Mouse (Mus musculus) retina, embryonic 14.5 days (tissue): ENCODE measurements at regions not wholly inside any gene's neighbourhood (a gene's known extent, or its start where the extent isn't known, plus 50 kb on each side); places are given as distances from the start of the nearest gene placed in this dataset.

Experiments
- DNase-seq: peaks from one replicate; pipeline ENCODE4 v3.0.0-alpha.2; 2015; ENCODE audit warnings: low spot score

DNA sequence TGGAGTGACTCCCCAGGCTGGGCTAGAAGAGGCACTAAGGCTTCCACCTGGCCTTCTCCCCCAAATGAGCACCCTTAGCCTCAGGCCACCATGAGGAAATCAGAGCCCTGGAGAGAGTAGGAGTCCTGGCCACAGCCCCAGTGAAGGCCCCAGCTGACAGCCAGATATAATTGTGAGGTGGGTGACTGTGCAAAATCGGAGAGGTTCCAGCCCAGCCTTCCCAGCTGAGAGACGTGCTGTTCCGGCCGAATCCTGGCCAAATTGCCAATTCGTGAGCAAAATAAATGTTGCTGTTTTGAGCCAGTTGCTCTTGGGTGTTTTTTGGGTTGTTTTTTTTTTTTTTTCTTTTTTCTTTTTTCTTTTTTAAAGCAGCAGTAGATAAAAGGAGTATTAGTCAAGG is 169.9 kb upstream of the Il12b start:
- no peak for DNase-seq

DNA sequence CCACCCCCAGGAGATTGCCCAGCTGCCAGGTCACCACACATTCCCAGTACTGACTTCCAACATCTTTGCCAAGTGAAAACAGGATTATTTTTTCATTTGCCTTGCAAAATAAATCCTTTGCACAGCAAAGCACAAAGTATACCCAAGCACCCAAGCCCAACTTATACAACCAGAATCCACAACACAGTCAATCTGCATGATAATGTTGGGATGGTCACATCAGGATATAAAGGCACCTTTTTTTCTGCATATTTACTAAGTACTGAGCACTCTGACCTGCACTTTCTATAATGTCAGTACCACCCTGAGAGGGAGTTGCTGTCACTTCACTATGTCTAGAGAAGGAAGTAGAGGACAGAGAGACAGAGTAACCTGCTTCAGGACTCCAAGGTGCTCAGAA is 164.4 kb upstream of the Il12b start:
- no peak for DNase-seq

DNA sequence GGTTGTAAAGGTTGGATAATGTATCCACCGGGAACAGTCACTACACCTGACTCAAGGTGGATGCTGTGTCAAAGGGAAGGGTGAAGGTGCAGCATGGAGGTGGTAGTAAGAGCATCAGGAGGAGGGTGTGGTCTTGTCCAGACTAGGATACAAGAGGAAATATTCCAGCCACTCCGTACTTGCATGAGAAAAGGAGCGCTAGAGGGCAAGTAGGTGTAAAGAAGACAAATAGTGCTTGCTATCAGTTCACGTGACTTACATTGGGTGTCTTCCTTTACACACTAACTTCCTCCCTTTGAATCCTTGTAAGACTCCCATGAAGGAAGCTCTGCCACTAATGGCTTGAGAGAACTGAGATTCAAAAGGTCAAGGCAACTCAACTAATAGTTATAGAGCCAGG is 161.8 kb upstream of the Il12b start:
- peak; percentile 2 for DNase-seq

DNA sequence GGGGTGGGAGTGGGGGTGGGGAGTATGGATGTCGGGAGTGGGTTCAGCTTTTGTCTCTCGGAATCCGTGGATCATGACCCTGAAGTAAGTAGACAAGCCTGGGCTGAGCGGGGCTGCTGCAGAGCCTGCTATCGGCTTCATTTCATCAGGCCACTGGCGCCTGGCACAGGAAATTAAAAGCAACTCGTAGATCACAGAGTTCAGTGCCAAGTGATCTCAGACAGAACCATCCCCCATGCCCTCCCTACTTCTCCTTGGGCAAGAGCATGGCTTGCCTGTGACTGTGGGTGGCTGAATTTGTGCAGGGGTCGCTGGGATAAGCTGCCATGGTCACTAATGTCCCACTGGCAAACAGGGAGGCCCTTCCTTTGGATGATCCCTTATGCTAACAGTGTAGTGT is 161.3 kb upstream of the Il12b start:
- DNase-seq, result peak; percentile 7

DNA sequence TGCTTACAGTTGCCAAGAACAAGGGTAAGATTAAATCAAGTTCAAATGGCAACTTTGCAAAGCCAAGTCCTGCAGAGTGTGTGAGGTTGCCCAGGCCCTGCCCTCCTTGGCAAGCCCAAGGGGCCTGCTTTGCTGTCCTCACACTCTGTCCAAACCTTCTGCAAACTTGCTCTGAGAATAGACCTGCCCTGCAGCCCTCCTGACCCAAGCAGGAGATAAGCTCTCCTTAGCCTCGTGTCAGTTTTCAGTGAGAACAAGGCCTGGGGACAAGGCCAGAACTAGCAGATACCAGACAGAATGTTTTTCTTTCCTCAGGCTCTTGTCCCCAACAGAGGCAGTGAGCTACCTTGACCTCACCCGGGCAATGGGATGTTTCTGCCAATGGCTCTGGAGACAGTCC is 156.7 kb upstream of the Il12b start:
- DNase-seq, result no peak

DNA sequence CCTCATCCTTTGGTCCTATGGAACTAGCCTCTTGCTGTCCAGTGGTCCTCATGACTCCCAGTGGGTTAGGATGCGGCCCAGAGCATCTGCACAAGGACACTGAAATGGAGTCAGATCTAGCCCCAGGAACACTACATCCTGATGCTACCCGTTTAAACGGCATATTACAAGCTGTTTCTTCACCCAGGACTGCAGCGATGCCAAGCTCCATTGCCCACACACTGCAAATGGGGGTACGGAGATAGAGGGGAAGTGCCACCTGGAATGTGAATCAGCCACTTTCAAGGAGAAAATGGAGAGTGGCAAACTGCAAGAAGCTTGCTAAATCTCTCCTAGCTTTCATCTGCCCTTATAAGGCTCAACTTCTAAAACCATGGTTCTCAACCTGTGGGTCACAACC is 148.0 kb upstream of the Il12b start:
- no peak for DNase-seq

DNA sequence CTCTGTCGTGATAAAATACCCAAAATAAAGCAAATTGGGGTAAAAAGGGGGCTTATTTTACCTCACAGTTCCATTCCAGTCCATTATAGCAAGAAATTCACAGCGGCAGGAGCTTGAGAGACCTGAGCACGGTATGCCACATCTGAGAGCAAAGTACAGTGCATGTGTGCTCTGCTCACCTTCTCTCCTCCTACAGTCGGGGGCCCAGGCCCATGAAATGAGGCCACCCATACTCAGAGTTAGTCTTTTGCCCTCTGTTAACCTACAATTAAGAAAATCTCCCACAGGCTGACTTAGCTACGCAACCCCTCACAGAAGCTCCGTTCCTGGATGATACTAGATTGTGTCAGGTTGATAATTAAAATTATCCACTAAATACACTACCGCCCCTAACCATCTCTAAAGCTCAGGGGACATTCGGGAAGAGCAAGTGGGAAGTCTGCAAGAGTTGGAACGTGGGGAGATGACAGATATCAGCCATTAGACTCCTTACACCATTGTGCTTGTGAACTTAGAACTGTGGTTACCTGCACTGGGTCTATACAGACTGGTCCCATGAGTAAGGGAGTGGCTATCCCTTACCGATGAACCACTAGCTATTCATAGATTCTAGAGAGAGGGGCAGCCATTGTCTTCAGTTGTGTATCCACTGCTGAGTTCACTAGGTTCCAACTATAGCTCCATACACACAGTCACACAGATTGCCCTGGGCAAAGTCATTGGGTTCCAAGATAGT is 139.3 kb upstream of the Il12b start:
- DNase-seq, result no peak

DNA sequence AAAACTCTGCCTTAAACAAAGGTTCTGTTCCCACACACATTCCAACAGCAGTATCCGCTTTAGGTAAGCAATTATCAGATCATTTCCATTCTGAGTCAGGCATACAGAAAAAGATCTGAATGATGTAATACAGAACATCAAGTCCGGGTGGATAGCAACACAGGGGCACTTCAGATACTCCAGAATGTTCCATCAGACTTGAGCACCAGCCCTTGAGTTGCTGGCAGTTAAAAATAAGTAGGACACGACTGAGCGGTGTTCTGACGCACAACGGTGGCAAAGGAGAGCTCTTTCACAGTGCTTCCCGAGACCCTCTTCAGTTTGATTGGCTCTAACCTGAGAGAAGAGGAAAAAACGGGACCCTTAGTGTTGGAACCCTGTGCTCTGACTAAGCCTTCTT is 138.2 kb upstream of the Il12b start:
- DNase-seq, result no peak

DNA sequence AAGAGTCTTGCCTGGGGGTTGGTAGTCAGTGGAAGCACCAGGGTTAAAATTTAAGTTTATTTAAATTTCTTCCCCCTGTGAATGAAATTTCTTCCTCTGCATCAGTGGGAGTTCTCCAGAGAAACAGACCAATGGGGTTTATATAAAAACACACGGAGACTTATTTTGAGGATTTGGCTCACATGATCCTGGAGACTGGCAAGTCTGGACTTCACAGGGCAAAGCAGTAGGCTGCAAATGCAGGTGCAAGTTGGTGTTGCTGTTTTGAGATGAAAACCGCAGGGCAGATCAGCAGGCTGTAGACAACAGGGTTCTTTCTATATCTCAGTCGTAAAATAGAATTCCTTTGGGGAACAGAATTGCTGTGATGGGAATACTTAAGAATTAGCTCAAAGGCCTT is 137.3 kb upstream of the Il12b start:
- DNase-seq, result no peak

DNA sequence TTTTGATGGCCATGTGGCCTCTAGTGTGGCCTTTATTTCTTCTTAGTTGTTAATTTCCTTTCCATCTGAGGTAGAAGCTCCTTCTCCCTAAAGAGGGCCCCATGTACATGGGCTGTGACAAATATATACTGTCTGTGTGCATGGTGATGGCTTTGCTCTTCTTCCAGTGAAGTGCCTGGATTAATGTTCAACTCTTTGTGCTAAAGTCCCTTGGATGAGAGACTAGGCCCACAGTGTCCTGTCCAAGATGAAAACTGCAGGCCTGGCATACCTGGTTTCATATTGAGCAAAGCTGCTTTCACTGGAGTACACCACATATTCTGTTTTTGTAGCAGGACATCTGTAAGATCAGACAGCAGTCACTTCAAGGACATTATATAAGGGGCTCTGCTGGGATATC is 127.6 kb upstream of the Il12b start:
- DNase-seq, result no peak

DNA sequence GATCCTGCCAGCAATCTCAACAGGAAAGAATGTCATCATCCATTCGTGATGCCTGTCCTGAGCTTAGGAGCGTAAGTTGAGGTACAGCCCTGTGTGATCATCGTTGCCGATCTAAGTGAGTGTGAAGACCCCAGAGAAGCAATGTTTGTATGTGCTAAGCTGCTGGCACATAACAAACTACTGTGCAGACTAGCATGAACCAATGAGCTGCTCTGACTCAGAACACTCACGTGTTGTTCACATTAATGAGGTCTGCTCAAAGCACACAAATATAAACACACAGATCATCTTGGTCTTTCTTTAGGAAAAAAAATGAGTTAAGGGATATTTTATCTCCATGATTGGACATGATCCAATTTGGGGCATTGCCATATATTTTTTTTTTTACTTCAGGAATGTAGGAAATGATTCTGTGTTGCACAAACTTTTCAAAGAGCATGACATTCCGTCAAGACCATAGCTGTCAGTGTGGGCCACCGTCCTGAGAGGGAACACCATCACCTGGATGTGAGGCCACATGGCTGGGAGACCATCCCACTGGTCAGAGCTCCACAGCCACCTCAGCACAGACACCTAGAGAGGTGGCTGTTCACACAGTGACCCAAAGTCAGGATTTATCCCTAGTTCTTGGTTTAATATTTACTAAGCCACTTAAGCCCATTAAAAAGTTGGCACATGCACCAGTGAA is 121.2 kb upstream of the Il12b start:
- DNase-seq, result no peak

DNA sequence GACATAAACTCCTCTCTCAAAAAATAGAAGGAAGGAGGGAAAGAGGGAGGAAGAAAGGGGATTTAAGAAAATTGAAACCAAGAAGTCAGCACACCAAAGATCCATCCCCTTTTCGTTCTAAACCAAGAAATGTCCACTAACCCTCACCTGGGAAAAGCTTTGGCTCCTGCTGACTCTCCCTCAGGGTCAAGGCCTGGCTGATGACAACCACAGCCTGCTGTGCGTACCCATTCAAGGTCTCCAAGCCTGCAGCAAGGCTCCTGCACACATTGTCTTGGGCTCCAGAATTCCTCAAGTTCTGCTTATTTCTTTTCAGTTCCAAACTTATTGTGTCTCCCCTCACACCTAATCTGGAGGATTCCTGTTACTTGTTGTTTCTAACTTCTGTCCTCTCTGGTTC is 113.9 kb upstream of the Il12b start:
- DNase-seq, result no peak

DNA sequence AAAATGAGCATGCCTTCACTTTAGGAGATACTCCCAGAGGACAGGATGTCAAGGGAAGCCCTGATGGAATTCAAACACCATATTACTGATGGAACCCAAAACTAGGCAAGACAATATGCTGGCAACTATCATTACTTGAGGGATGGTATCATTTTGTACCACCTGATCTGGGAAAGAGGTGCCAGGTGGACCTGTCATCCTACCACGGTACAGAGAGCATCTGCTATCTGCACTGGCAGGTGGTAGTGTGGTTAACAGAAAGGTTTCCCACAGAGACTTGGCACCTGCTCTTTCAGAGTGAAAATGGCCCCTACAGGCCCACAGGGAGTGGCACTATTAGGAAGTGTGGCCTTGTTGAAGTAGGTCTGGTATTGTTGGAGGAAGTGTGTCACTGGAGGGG is 111.0 kb upstream of the Il12b start:
- DNase-seq, result no peak

DNA sequence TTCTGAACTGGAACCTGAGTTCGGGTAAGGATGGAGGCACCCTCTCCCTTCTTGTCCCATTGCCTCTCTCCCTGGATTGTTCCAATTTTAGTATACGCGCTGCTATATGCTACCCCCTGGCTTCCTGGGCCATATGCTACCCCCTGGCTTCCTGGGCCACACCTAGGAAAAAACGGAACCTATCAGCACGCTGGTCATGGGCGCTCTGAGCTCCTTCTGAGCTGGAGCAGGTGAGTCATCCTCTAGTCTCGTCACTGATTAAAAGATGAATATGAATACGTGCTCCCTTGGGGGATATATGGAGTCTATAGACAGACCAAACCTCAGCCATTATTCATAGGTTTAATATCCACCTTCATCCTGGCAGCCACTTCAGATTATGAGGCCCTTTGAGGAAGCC is 96.1 kb upstream of the Il12b start:
- DNase-seq, result no peak

DNA sequence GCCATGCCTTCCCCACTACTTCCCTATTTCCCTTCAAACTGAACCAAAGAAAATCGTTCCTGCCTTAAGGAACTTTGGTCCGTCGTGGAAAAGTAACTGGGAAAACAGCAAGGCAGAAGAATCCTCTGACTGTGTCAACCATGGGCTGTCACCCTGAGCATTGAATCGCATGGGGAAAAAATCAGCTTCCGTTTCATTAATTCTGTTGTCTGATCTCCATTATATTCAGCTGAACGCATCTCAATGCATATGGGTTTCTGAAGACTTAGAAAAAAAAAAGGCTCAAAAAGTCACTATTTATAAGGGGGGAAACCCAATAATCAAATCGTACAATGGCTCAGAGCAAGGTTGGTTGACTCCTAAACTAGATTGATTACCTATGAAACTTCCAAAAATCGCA is 83.8 kb upstream of the Il12b start:
- DNase-seq, result peak; percentile 61

DNA sequence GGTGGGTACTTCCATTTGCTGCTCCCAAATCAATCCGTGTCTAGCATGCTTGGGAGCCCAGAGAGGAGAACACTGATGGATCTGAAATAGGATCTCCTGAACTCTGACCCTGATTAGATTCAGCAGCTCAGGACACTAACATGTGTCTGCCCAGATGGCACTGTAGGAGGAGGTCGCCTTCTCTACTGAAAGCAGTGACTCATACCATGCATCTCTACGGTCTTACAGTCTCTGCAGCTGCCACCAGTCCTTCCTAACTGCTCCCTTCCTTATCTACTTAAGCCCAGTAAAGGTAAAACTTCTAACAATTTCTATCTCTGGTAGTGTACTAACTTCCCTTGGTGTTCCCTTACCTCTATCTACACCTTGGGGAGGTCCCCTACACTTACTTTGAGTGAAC is 80.7 kb upstream of the Il12b start:
- no peak for DNase-seq

DNA sequence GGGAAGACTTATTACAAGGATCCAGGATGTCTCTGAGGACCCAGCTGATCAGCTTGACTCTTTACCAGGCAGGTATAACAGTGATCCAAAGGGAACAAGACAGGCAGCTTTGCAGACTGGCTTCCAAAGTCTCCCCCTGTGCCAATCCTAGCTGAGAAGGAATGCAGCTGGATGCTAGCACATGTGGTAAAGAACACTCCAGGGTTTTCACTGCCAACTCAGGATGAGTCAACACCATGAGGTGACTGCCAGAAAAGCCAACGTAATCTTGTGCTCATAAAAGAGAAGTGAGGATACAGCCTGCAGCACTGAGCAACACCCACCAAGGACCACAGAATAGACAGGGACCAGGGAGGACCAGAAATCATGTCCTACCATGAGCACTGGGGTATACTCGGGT is 76.5 kb upstream of the Il12b start:
- DNase-seq, result no peak

DNA sequence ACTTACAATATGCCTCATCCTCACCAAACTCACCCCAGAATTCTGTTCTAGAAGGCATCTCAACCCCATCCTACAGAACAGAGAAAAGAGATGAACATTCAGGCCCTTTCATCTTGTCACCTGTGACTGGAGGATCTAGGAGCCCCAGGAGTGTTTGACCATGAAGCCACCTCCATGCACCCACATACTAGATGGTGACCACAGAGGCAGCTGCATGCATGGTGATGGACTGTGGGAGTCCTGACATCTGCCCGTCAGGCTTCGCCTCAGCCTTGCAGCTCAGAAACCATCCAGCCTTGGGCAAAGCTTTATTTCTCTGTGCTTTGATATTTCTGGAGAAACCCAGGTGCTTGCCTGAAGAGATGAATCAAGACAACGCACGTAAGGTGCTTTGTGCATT is 74.8 kb upstream of the Il12b start:
- DNase-seq, result no peak

DNA sequence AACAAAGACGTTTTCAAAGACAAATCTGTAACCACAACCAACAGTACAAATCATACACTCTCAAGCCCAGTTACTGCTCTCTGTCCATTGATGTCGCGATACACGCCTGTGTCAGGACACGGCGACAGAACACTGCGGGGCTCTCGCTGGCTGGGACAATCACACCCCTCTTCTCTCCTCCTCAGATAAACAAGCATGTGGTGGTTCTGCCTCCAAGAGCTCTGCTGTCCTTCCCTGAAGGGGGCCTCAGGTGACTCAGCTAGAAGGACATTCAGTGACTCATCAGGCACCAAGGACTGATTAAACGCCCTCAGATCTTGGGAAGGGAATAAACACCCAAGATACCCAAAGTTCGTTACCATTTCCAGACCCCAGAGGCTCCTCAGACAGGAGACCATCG is 74.3 kb upstream of the Il12b start:
- no peak for DNase-seq

DNA sequence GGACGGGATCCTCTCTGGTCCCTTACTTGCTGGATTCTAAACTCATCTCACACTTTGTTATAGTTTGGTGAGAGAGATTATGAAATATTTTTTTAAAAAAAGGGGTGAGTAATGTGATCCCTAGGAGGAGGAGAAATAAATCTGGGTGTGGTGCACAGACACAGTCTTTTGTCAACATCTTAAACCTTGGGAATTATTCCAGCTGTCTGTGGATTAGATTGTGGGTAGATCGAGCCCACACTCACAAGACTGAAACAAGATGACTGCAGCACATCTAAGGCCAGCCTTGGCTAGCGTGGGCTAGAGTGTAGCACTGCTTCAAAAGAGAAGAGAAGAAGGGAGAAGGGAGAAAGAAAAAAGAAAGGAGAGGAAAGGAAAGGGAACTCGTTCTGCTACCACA is 70.4 kb upstream of the Il12b start:
- no peak for DNase-seq

DNA sequence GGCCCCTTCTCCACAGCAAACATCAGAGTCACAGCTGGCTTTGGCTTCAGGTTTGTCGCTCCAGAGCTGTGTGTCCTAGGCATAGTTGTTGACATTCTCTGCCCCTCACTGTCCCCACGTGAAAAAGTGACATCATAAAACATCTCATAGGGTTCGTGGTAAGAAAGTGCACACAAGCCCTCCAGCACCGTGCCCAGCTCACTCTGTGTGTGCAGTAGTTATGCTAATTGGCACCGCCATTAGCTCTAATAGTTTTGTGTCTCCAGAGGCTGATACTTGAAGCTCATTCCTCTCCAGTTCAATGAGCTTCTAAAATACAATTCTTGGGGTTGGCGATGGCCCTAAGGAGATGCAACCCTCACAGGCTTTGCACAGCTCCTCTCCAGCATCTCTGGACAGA is 69.4 kb upstream of the Il12b start:
- no peak for DNase-seq

DNA sequence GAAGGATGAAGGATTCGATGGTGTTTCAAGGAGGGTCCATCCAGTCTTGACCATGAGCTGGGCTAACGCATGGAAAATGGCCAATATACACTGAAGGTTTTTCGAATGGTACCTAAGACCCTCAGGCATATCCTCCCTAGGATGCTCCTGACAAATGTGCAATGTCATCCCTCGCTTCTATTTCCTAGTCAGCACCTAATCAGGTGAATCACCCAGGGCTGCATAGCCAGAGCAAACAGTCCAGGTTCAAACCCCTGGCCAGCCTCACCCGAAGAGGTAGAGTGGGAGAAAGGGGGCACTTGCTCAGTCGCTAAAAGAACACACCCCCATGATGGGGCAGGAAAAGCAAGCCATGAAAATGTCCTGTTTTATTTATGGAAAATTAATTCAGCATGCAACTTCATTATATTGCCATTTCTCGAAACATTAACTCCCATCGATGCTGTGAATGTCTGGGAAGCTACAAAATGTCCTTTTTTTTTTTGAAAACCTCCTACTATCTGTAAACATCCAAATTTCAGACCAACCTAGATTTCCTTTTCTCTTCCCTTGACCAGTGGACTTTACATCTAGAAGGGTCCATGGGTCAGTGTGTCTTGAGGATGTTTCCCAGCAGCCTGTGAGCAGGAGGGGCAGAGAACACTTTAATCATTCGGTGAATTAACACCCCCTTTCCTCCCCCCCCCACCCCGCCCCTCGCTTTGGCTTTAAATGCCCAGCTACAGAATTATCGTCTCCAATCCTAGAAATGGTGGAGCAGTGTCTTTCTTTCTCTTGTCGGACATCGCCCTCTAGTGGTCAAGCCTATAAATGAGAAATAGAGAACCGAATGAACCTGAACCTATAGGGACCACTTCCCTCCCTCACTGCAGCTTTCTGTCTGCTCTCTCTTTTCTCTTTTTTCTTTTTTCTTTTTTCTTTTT is 68.8 kb upstream of the Il12b start:
- peak; percentile 94 for DNase-seq

DNA sequence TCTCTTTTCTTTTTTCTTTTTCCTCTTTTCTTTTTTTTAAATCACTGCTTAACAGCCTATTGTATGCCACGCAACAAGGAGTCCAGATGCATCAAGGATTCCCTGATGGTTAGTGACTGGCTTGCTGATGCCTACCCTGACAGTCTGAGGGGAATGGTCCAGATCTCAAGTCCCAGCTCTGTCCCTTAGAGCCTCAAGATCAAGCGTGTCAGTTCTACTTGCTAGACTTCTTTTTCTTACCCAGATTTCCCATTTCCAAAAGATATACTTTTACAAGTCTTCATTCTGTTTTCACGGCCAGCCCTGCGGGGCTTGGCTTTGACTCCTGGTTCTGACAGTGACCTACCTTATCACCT is 68.1 kb upstream of the Il12b start:
- no peak for DNase-seq
